Mouse (Mus musculus): Measurements from ENCODE around the gene Stip1. TPM values are rescaled to one million over a fixed set of nuclear protein-coding genes. Genes with fewer than 3 reads are reported as not detected.

Gene Stip1
- polyA plus RNA-seq (2014; fragmentation: Illumina TruSeq; extraction: RNeasy Lipid Tissue Mini Kit (QIAGEN cat#74804); ENCODE audit: low read depth, low replicate concordance): 79.5 TPM

GRCm38 (mm10) chr19:7039841-7040636 lies at the start of gene Stip1:
Stip1 (minus strand) TSS chr19:7039967.

GRCm38 (mm10) chr19:7056248-7057087 lies 16.7 kb upstream of the Stip1 start, which contains the start of gene Macrod1:
Macrod1 (plus strand) TSS chr19:7056810.

GRCm38 (mm10) chr19:7019191-7019590 lies 20.6 kb downstream of the Stip1 start, which contains the start of gene Fermt3:
Fermt3 (minus strand) TSS chr19:7019469.

GRCm38 (mm10) chr19:6996006-6996405 lies 43.8 kb downstream of the Stip1 start, which contains the start of the genes Nudt22 and Trpt1:
Nudt22 (minus strand) TSS chr19:6996117.
Trpt1 (plus strand) TSS chr19:6996131.

GRCm38 (mm10) chr19:6992011-6992858 lies 47.5 kb downstream of the Stip1 start, which contains the start of gene Dnajc4:
Dnajc4 (minus strand) TSS chr19:6992572.

GRCm38 (mm10) chr19:6987061-6987903 lies 52.5 kb downstream of the Stip1 start, which contains the start of gene Vegfb:
Vegfb (minus strand) TSS chr19:6987651.

GRCm38 (mm10) chr19:6980381-6981093 lies 59.2 kb downstream of the Stip1 start, which contains the start of gene Fkbp2:
Fkbp2 (minus strand) TSS chr19:6980501.

GRCm38 (mm10) chr19:6975537-6976521 lies 63.9 kb downstream of the Stip1 start, which contains the start of gene Plcb3:
Plcb3 (minus strand) TSS chr19:6976470.

GRCm38 (mm10) chr19:6974211-6975205 lies 65.3 kb downstream of the Stip1 start, which contains the start of gene Ppp1r14b:
Ppp1r14b (plus strand) TSS chr19:6974968.

Other genes starting within 250 kb of the Stip1 start
- 0.55 TPM for gene Rps6ka4, start 199.3 kb downstream of the Stip1 start, polyA plus RNA-seq (2014; fragmentation: Illumina TruSeq; extraction: RNeasy Lipid Tissue Mini Kit (QIAGEN cat#74804); ENCODE audit: low read depth, low replicate concordance)
- gene Ccdc88b, start 181.8 kb downstream of the Stip1 start, polyA plus RNA-seq (2014; fragmentation: Illumina TruSeq; extraction: RNeasy Lipid Tissue Mini Kit (QIAGEN cat#74804); ENCODE audit: low read depth, low replicate concordance): 0.10 TPM
- 18.9 TPM for gene Trmt112, start 130.3 kb downstream of the Stip1 start, polyA plus RNA-seq (2014; fragmentation: Illumina TruSeq; extraction: RNeasy Lipid Tissue Mini Kit (QIAGEN cat#74804); ENCODE audit: low read depth, low replicate concordance)
- 16.4 TPM for gene Prdx5, start 129.9 kb downstream of the Stip1 start, polyA plus RNA-seq (2014; fragmentation: Illumina TruSeq; extraction: RNeasy Lipid Tissue Mini Kit (QIAGEN cat#74804); ENCODE audit: low read depth, low replicate concordance)
- 0.91 TPM for gene Esrra, start 118.2 kb downstream of the Stip1 start, polyA plus RNA-seq (2014; fragmentation: Illumina TruSeq; extraction: RNeasy Lipid Tissue Mini Kit (QIAGEN cat#74804); ENCODE audit: low read depth, low replicate concordance)
- gene Catsperz, start 114.6 kb downstream of the Stip1 start, polyA plus RNA-seq (2014; fragmentation: Illumina TruSeq; extraction: RNeasy Lipid Tissue Mini Kit (QIAGEN cat#74804); ENCODE audit: low read depth, low replicate concordance): 264 TPM
- gene Kcnk4, start 105.5 kb downstream of the Stip1 start, polyA plus RNA-seq (2014; fragmentation: Illumina TruSeq; extraction: RNeasy Lipid Tissue Mini Kit (QIAGEN cat#74804); ENCODE audit: low read depth, low replicate concordance): 0.41 TPM
- gene Bad, start 98.1 kb downstream of the Stip1 start, polyA plus RNA-seq (2014; fragmentation: Illumina TruSeq; extraction: RNeasy Lipid Tissue Mini Kit (QIAGEN cat#74804); ENCODE audit: low read depth, low replicate concordance): 2.3 TPM
- gene Gpr137, start 97.5 kb downstream of the Stip1 start, polyA plus RNA-seq (2014; fragmentation: Illumina TruSeq; extraction: RNeasy Lipid Tissue Mini Kit (QIAGEN cat#74804); ENCODE audit: low read depth, low replicate concordance): 1.9 TPM
- gene Ppp1r14b, start 65.0 kb downstream of the Stip1 start, polyA plus RNA-seq (2014; fragmentation: Illumina TruSeq; extraction: RNeasy Lipid Tissue Mini Kit (QIAGEN cat#74804); ENCODE audit: low read depth, low replicate concordance): 11.3 TPM
- gene Plcb3, start 63.5 kb downstream of the Stip1 start, polyA plus RNA-seq (2014; fragmentation: Illumina TruSeq; extraction: RNeasy Lipid Tissue Mini Kit (QIAGEN cat#74804); ENCODE audit: low read depth, low replicate concordance): 1.5 TPM
- gene Fkbp2, start 59.5 kb downstream of the Stip1 start, polyA plus RNA-seq (2014; fragmentation: Illumina TruSeq; extraction: RNeasy Lipid Tissue Mini Kit (QIAGEN cat#74804); ENCODE audit: low read depth, low replicate concordance): 3.5 TPM
- 1.4 TPM for gene Vegfb, start 52.3 kb downstream of the Stip1 start, polyA plus RNA-seq (2014; fragmentation: Illumina TruSeq; extraction: RNeasy Lipid Tissue Mini Kit (QIAGEN cat#74804); ENCODE audit: low read depth, low replicate concordance)
- gene Dnajc4, start 47.4 kb downstream of the Stip1 start, polyA plus RNA-seq (2014; fragmentation: Illumina TruSeq; extraction: RNeasy Lipid Tissue Mini Kit (QIAGEN cat#74804); ENCODE audit: low read depth, low replicate concordance): 2.3 TPM
- gene Nudt22, start 43.9 kb downstream of the Stip1 start, polyA plus RNA-seq (2014; fragmentation: Illumina TruSeq; extraction: RNeasy Lipid Tissue Mini Kit (QIAGEN cat#74804); ENCODE audit: low read depth, low replicate concordance): not detected
- gene Trpt1, start 43.8 kb downstream of the Stip1 start, polyA plus RNA-seq (2014; fragmentation: Illumina TruSeq; extraction: RNeasy Lipid Tissue Mini Kit (QIAGEN cat#74804); ENCODE audit: low read depth, low replicate concordance): 0.63 TPM
- gene Fermt3, start 20.5 kb downstream of the Stip1 start, polyA plus RNA-seq (2014; fragmentation: Illumina TruSeq; extraction: RNeasy Lipid Tissue Mini Kit (QIAGEN cat#74804); ENCODE audit: low read depth, low replicate concordance): not detected
- 5.6 TPM for gene Macrod1, start 16.8 kb upstream of the Stip1 start, polyA plus RNA-seq (2014; fragmentation: Illumina TruSeq; extraction: RNeasy Lipid Tissue Mini Kit (QIAGEN cat#74804); ENCODE audit: low read depth, low replicate concordance)
- 1.2 TPM for gene Flrt1, start 65.8 kb upstream of the Stip1 start, polyA plus RNA-seq (2014; fragmentation: Illumina TruSeq; extraction: RNeasy Lipid Tissue Mini Kit (QIAGEN cat#74804); ENCODE audit: low read depth, low replicate concordance)
- 22.5 TPM for gene Otub1, start 166.3 kb upstream of the Stip1 start, polyA plus RNA-seq (2014; fragmentation: Illumina TruSeq; extraction: RNeasy Lipid Tissue Mini Kit (QIAGEN cat#74804); ENCODE audit: low read depth, low replicate concordance)
- 12.7 TPM for gene Cox8a, start 177.6 kb upstream of the Stip1 start, polyA plus RNA-seq (2014; fragmentation: Illumina TruSeq; extraction: RNeasy Lipid Tissue Mini Kit (QIAGEN cat#74804); ENCODE audit: low read depth, low replicate concordance)
- 25.5 TPM for gene Naa40, start 201.2 kb upstream of the Stip1 start, polyA plus RNA-seq (2014; fragmentation: Illumina TruSeq; extraction: RNeasy Lipid Tissue Mini Kit (QIAGEN cat#74804); ENCODE audit: low read depth, low replicate concordance)
- gene Rcor2, start 227.4 kb upstream of the Stip1 start, polyA plus RNA-seq (2014; fragmentation: Illumina TruSeq; extraction: RNeasy Lipid Tissue Mini Kit (QIAGEN cat#74804); ENCODE audit: low read depth, low replicate concordance): 0.29 TPM

Measured in testis, adult 10 weeks (tissue).